Mouse (Mus musculus) v-Abl transformed pro-B cells (cell line): ENCODE data around the gene Gm20821.
"Not testable (repeated sequence)": the region's sequence is repeated elsewhere in the genome, so short reads cannot be mapped to it uniquely, and the experiment has no call there.

Experiments
- in situ Hi-C, 2 experiments: fragments of 400-800 bp; cut with MboI; formaldehyde crosslinking; loops; one replicate each; pipeline ENCODE4 v1.15.1; 2025; ENCODE audit not compliant: unreplicated experiment in 2 of 2

Gene Gm20821

GRCm38 (mm10) chrY:9781504-9781903, at the start of gene Gm20821:
Gene Gm20821 (plus strand): TSS chrY:9781804.
- in situ Hi-C loops, result not testable (repeated sequence)
